Mouse (Mus musculus): ENCODE results near the gene BC005561.
A peak's percentile ranks its signal among the peaks of the same experiment; 100 is the strongest.
"Not testable (repeated sequence)": the region's sequence is repeated elsewhere in the genome, so short reads cannot be mapped to it uniquely, and the experiment has no call there.

Gene BC005561

GRCm38 (mm10) chr5:104508195-104508891, at the start of gene BC005561:
Gene BC005561 (plus strand): TSS chr5:104508352.
- DNase-seq (ENCODE audit: low read depth, low spot score) = peak; percentile 38

DNA sequence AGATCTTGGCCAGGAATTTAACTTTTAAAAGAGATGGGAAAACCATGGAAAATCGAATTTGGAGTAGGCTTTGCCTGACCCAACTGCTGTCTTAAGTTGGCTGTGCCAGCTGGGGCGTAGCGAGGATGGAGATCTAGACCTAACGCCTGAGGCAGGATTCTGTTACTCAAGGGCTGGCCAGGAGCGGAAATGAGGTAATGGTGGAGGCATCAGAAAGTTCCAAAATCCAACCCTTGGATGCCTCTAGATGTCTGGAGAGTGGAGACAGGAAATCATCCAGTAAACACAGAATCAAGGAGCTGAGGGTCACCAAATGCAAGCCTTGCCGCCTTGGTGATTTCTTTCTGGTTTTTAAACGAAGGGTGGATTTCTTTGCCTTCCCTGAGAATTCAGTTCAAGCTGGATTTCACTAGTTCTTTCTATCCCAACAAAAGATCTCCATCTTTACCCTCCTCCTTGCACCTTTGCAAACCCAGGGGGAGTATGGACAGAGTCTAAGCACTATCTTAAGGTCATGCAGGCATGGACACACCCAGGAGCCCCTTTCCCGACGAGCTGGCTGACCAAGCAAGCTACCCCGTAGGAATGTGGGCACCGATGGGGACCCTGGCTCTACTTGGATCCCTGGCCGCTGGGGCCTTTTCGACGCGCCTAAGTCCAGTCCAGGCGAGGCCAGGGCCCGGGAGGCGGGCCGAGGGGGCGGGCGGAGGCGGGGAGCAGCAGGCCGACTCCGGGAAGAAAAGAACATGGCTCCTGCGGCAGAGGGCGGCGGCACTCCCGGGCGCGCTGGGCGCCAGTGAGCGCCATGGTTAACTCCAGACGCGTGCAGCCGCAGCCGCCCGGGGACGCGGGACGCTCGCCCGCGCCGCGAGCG, 49.1 kb upstream of the BC005561 start, which contains the start of gene Pkd2:
TSS of gene Pkd2 (plus strand) at position 619 of the 874 bp plus-strand sequence.
- DNase-seq (ENCODE audit: low read depth, low spot score) = no peak

DNA sequence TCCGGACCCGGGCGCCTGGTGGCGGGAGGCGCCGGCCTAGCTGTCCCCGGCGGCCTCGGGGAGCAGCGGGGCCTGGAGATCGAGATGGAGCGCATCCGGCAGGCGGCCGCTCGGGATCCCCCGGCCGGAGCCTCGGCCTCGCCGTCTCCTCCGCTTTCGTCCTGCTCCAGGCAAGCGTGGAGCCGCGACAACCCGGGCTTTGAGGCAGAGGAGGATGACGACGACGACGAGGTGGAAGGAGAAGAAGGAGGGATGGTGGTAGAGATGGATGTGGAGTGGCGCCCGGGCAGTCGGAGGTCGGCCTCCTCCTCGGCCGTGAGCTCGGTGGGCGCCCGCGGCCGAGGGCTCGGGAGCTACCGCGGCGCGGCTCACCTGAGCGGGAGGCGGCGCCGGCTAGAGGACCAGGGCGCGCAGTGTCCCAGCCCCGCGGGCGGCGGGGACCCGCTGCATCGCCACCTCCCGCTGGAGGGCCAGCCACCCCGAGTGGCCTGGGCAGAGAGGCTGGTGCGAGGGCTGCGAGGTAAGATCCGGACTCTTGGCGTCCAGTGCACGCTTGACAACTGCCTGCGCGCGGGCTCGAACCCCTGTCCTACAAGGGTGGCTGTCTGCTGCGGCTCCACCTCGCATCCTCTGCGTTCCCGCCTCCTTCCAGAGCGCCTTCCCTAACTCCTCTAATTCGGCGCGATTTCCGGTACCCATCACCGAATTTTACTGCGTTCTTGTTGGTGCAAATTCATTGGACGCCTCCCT, 48.3 kb upstream of the BC005561 start:
- DNase-seq (ENCODE audit: low read depth, low spot score) = peak; percentile 73

DNA sequence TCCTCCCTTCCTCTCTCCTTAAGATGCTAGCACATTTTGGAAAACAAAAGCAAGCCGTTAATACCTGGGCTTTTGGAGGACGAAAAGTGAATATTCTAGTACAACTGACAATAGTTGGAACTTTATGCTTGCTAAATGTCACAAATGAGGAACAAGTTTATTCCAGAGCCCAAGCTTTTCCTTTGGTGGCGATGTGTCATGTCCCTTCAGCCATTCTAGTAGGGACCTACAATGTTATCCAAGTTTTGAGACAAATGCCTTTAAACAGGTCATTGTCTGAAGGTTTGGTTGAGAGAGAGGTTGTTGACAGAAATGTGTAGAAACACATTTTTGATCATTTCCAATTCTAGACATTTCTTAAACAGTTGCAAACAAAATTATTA, 47.7 kb upstream of the BC005561 start:
- DNase-seq (ENCODE audit: low read depth, low spot score) = no peak

DNA sequence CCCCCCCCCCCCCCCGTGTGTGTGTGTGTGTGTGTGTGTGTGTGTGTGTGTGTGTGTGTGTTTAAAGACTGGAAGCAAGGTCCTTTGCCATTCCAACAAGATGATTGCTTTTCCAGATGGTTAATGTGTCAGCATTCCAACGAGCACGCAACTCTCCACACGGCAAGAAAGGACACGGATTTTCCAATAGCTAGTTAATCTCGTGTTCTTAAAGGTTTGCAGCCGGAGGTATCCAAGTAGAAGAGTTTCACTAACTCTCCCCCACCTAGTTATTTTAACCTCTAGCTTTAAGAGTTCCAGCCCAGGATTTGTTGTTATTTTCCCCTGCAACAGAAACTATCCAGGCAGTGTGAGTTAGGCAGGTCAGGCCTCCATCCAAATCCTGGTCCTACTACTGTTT, 47.3 kb upstream of the BC005561 start:
- no peak for DNase-seq (ENCODE audit: low read depth, low spot score)

GRCm38 (mm10) chr5:104465279-104465678, 42.9 kb upstream of the BC005561 start:
- no peak for DNase-seq (ENCODE audit: low read depth, low spot score)

GRCm38 (mm10) chr5:104465731-104466130, 42.4 kb upstream of the BC005561 start:
- DNase-seq (ENCODE audit: low read depth, low spot score) = no peak

DNA sequence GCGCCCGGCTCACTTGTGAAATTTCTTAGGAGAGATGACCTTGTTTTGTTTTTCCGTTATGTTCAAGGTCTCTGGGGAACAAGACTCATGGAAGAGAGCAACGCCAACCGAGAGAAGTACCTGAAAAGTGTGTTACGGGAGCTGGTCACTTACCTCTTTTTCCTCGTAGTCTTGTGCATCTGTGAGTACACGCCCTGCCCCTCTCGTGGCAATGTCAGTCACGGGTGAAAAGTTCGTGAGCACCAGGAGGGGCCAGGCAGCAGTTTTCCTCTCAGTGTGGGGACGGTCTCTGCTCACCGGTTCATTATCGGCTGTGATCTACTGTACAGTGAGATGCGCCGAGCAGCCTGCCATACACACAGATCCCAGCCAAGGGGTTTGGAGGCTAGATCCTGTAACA, 41.3 kb upstream of the BC005561 start:
- DNase-seq (ENCODE audit: low read depth, low spot score) = no peak

GRCm38 (mm10) chr5:104468586-104468985, 39.6 kb upstream of the BC005561 start:
- DNase-seq (ENCODE audit: low read depth, low spot score) = no peak

- DNase-seq (ENCODE audit: low read depth, low spot score) = no peak
These were observed 37.2 kb upstream of the BC005561 start for GRCm38 (mm10) chr5:104470981-104471391.

GRCm38 (mm10) chr5:104472371-104472770, 35.8 kb upstream of the BC005561 start:
- DNase-seq (ENCODE audit: low read depth, low spot score) = no peak

DNA sequence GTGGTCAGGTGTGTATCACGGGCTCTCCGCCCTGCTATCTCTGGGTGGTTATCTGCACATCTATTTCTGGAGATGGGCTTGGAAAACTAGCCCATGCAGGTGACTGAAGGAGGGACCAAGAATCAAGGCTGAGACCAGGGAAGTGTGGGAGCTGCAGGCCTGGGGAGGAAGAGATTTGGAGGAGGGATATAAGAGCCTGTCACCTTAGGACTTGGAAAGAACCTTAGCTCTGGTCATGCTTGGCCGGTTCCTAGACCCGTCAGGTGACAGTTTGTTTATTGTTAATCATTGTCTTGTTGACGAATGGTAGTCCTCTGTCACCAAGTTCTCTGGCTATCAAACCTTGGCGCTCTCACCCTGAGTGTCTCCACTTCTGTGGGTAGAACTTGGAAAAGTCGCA, 27.8 kb upstream of the BC005561 start:
- no peak for DNase-seq (ENCODE audit: low read depth, low spot score)

- no peak for DNase-seq (ENCODE audit: low read depth, low spot score)
These were observed 25.3 kb upstream of the BC005561 start for GRCm38 (mm10) chr5:104482856-104483255.

- no peak for DNase-seq (ENCODE audit: low read depth, low spot score)
These were observed 16.6 kb upstream of the BC005561 start for GRCm38 (mm10) chr5:104491561-104491960.

DNA sequence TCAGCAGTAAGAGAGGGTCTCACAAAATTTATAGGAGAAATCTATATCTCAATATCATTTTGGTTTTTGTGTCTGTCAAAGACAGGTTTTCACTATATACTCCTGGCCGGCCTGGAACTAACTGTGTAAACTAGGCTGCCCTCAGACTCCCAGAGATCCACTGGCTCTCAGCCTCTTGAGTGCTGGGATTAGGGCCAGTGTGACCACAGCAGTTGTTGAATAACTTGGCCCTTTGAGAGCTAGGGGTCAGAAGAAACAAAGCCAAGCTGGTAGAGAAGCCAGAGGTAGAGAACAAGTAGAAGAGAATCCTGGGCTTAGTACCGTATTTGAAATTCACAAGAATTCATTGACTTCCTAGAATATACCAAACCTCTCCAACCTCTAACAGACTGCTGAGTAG, 3.3 kb upstream of the BC005561 start:
- no peak for DNase-seq (ENCODE audit: low read depth, low spot score)

DNA sequence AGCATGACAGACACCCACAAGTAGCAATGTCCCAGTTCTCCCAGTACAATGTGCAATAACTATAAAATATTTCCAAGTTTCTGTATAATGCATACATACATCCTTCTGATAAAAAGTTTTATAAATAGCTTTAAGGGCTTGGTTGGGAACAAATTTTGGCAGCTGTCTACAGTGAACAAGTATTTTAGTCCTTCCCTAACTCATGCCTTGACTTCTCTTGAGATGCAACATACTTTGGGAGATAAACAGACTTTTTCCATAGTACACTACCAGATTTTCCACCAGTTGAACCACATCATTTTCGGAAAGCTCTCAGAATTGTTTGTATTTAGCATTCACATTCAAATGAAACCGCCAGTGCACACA, 340 bp upstream of the BC005561 start:
- DNase-seq (ENCODE audit: low read depth, low spot score) = peak; percentile 6

GRCm38 (mm10) chr5:104511211-104511610, 3.1 kb downstream of the BC005561 start:
- no peak for DNase-seq (ENCODE audit: low read depth, low spot score)

DNA sequence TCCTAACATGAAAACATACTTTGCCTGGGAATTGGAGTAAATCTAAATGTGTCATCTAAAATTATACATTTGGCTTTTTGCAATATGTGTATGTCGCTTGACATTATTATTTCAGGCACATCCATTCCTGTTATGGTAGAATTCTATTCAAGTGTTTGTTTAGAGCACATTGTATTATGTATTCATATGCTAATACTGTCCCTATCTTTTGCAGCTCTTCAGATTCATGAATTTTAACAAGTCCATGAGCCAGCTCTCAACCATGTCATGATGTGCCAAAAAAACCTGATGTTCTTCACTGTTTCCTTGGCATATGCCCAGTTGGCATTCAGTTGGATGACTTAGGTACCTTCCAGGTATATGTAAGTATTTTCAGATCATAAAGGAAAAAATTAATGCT, 30.5 kb downstream of the BC005561 start:
- peak; percentile 12 for DNase-seq (ENCODE audit: low read depth, low spot score)

DNA sequence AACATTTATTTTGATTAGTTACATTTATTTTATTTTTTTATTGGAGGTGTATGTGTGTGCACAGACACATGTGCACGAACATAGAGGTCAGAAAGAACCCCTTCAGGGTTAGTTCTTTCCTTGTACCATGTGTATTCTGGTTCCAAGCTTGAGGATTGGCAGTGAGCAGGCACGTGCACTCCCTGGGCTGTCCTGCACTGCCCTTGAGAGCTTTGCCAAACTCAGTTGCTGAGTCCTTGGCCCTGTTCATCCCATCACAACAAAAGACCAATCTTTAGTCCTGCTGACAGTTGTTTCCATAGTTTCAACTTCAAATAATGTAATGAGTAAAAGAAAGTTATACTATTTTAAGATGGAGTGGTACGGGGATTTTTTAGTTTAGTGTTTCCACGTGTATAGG, 31.2 kb downstream of the BC005561 start:
- no peak for DNase-seq (ENCODE audit: low read depth, low spot score)

DNA sequence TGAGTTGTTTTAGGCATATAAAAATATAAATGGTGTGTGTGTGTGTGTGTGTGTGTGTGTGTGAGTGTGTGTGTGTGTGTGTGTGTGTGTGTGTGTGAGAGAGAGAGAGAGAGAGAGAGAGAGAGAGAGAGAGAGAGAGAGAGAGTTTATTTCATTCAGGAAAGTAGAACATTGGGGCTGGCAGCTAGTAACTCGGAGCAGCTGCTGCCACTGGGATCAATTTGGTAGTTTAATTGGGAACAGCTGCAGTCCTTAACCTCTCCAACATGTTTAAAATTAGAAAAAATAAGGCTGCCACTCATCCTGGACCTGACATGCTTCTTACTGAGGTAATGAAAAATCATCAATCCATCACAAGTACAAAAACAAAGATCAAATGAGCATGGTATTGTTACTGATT, 59.9 kb downstream of the BC005561 start:
- DNase-seq (ENCODE audit: low read depth, low spot score) = not testable (repeated sequence)

DNA sequence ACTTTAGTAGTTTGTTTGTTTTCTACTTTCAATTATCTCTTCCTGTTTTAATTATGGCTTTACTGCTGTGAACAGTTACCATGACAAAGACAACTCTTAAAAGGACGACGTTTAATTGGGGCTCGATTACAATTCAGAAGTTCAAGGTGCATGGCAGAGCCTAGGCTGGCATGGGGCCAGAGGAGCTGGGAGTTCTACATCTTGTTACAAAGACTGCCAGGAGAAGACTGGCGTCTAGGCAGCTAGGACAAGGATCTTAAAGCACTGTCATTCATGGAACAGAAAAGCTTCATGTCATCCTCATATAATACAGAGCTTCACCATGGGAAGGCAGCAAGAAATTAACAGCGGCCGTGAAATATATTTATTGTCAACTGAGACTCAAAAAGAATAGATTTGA, 62.6 kb downstream of the BC005561 start:
- no peak for DNase-seq (ENCODE audit: low read depth, low spot score)

GRCm38 (mm10) chr5:104571282-104571921, 63.2 kb downstream of the BC005561 start:
- DNase-seq (ENCODE audit: low read depth, low spot score) = peak; percentile 83

Measured in telencephalon, adult 2 months (tissue).